Mouse (Mus musculus) embryonic fibroblast, embryonic 13.5 days (primary cell): ENCODE measurements at regions not wholly inside any gene's neighbourhood (a gene's known extent, or its start where the extent isn't known, plus 50 kb on each side); places are given as distances from the start of the nearest gene placed in this dataset.

Experiments
- H3K27ac ChIP-seq: 2 replicates; pipeline ENCODE4 v1.5.1; 2012; ENCODE audit warnings: low read length, control low read depth, inconsistent platforms; ENCODE audit not compliant: insufficient read depth
- H3K4me1 ChIP-seq: 2 replicates; pipeline ENCODE4 v1.6.1; 2011; ENCODE audit warnings: low read length; ENCODE audit not compliant: control insufficient read depth, insufficient read depth
- H3K4me3 ChIP-seq: 2 replicates; pipeline ENCODE4 v1.5.1; 2011; ENCODE audit warnings: mild to moderate bottlenecking, control low read depth, low read length; ENCODE audit not compliant: insufficient read depth
- CTCF ChIP-seq: IDR thresholded peaks from 2 replicates; pipeline ENCODE4 v1.5.1; 2011; ENCODE audit warnings: mild to moderate bottlenecking, control low read depth, low read length, moderate library complexity, borderline replicate concordance; ENCODE audit not compliant: insufficient read depth
- POLR2A ChIP-seq: IDR thresholded peaks from 2 replicates; pipeline ENCODE4 v1.6.1; 2011; ENCODE audit warnings: low read depth, mild to moderate bottlenecking, control low read depth, low read length, moderate library complexity

DNA sequence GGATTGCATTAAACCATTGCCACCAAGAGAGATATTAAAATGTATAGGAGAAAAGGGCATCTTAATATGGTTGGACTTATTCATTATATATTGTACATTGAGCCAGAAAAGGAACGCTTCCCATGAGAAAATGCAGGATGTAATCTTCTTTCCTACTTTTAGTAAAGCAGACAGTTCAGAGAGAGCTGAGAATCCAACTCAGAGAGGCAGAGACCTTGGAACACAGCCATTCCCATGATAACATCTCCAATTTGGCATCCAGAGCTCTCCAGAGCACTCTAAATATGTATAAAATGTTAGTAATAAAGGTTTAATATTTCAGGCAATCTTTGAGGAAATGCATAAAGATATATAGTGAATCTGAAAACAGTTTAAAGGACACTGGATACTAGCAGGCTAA is 199.3 kb upstream of the Asb5 start:
- H3K27ac ChIP-seq, result no peak overlapping the region
- no peak for TF ChIP-seq CTCF
- no peak overlapping the region for H3K4me3 ChIP-seq
- H3K4me1 ChIP-seq, result no peaks in the 10 kb centered on the region

DNA sequence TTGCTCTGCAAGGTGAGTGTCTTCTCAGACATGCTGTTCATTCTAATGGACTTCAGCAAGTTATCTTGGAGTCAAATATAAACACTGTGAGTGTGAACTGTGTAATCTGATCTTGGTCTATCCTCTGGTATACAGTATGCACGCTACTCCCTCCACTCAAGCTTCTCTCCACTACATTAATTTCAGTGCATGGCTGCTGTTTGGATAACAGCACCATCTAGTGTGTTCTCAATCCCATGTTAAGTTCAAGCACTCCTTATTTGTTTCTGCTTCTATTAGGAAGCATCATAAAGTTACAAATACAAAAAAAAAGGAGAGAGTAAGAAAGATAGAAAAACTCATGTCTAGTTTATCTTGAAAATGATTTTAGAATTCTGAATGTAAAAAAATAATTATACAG is 197.5 kb upstream of the Asb5 start:
- no peak for TF ChIP-seq POLR2A
- no peak for TF ChIP-seq CTCF
- Histone ChIP-seq H3K27ac (no peak overlapping the region), H3K4me1 (no peaks in the 10 kb centered on the region)

DNA sequence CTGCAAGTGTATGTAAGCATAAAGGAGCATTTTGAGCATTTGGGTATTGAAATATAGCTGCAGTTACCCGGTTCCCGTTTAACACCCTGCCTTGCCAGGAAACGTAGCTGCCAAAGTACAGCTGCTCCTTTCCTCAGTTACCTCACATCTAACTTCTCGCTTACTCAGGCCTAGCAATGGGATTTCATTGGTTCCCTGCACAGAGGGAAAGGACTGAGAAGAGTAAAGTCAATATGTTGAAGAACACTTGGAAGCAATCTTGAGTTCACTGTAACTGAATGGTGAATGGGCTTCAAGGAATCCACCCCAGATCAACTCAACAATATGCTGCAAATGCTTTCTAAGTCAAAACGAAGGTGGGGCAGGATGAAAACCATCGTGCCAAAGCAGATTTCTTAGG is 178.3 kb upstream of the Asb5 start:
- Histone ChIP-seq H3K4me1 (no peaks in the 10 kb centered on the region), H3K4me3 (no peak overlapping the region), H3K27ac (no peak overlapping the region)
- no peak for TF ChIP-seq POLR2A
- no peak for TF ChIP-seq CTCF

More for the DNA sequence above, 197.5 kb upstream of the Asb5 start:
- no peak overlapping the region for H3K4me3 ChIP-seq

DNA sequence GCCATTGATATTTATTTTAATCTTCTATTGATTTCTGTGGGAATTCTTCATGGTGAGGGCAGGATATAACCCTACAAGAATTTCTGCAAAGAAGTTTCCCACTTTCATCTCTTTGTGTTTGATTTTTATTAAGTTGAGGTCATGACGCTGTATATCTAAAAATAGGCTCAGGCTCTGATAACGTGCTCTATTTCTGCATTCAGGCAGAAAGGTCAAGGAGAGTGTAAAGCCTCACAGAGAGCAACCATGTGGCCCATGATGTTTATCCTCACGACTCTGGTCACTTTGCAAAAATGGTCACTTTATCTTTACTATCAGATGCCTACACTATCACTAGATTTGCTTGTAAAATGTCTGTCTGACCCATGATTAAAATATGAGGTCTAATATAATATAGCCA is 167.7 kb upstream of the Asb5 start:
- Histone ChIP-seq H3K4me1 (no peaks in the 10 kb centered on the region), H3K4me3 (no peak overlapping the region), H3K27ac (no peak overlapping the region)
- TF ChIP-seq CTCF (no peak), POLR2A (no peak)

DNA sequence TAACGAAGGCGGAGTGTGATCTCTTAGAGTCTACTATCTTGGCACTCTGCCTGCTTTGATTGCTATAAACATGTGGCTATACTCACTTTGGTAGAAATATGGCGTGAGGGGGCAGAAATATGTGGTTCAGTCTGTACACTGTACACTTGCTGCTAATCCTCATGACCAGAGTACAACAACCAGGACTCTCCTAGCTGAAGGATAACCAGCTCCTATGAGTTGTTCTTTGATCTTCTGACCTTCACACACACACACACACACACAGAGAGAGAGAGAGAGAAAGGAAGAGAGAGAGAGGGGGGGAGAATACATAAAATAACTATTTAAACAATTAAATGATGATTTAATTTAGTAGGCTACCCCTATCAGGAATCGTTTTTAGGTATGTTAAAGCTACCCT is 158.9 kb upstream of the Asb5 start:
- H3K4me3 ChIP-seq, result no peak overlapping the region
- H3K27ac ChIP-seq, result no peak overlapping the region
- no peaks in the 10 kb centered on the region for H3K4me1 ChIP-seq
- no peak for TF ChIP-seq POLR2A
- TF ChIP-seq CTCF, result no peak

DNA sequence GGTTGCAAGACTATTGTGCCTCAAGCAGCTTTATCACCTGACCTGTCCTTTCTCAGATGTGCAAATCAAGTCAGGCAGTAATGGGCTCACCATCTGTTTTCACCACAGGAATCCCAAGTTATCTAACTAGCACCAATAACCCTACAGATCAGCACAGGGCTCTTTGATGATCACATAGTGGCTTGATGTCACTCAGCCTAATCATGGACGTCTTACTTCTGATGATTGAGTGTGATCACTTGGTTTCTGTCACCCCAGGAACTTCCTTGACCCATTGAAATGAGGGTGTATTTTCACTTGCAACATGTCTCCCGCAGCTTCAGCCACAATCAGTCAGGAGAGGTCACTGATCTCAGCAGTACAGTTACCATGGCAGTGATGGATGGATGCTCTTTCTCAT is 158.3 kb upstream of the Asb5 start:
- no peak for TF ChIP-seq POLR2A
- TF ChIP-seq CTCF, result no peak
- no peak overlapping the region for H3K27ac ChIP-seq
- no peaks in the 10 kb centered on the region for H3K4me1 ChIP-seq
- no peak overlapping the region for H3K4me3 ChIP-seq

DNA sequence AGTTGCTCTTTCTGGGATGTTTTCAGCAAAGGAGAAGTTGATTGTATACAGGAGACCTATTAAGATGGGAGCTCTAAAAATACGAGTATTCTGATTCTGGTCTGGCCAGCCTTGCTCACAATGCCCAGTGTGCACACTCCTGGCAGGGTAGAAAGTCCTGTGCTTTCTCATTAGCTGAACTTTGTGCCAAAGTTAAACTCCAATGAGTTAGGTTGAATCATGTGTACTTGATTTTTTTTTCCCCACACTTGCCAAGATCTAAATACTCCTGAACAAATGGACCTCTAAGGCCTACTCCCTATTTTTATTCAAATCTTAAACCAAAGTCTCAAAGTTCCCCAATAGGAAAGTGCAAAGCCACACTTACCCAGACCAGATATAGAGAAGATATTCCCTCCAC is 156.5 kb upstream of the Asb5 start:
- Histone ChIP-seq H3K4me1 (no peaks in the 10 kb centered on the region), H3K27ac (no peak overlapping the region), H3K4me3 (no peak overlapping the region)
- TF ChIP-seq CTCF (no peak), POLR2A (no peak)

DNA sequence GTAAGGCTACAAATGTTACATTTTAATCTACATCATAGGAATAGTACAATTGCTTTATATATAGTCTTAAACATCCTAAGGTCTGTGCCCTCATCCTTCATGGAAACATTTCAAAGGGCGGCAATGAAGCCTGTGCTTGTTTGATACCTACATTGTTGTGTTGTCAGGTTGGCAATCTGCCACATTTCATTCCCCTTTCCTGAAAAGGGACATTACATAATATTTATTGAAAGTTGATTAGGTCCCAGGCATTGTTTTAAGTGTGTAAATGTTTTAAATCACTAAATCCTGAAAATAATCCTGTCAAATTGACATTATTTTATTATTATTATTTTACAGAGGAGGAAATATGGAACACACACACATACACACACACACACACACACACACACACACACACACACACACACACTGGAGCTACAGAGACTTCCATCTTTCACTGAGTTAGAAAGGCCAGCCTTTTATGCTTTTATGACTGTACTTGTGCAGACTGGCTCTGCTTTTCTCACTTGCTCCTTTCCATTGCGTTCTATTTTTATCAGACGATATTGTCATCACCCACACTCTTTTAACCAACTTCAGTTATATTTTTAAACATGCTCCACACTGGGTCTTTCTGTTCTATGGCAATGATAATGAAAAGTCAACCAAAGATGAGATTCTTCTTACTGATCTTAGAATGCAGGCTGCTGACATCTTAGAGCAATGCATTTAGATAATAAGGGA is 153.8 kb upstream of the Asb5 start:
- H3K27ac ChIP-seq, result no peak overlapping the region
- no peak overlapping the region for H3K4me3 ChIP-seq
- H3K4me1 ChIP-seq, result no peaks in the 10 kb centered on the region
- no peak for TF ChIP-seq CTCF
- TF ChIP-seq POLR2A, result no peak

DNA sequence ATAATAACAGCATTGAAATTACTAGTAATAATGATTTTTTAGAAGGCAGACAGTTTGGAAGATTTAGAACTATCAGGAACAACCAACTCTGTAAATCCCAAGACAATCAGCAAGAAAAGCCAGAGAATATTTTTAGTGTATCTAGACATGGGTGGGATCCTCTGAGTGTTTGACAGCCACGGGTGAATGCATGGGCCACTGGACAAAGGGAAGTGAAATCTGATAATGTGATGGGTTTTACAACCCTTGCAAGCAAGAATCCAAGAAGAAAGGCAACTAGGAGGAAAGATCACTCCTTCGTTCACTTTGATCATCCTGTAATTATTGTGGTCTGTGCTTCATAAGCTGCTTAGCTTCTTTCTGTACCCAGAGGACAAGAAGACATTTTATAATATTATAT is 149.2 kb upstream of the Asb5 start:
- TF ChIP-seq CTCF (no peak), POLR2A (no peak)
- no peaks in the 10 kb centered on the region for H3K4me1 ChIP-seq
- no peak overlapping the region for H3K27ac ChIP-seq
- H3K4me3 ChIP-seq, result no peak overlapping the region

DNA sequence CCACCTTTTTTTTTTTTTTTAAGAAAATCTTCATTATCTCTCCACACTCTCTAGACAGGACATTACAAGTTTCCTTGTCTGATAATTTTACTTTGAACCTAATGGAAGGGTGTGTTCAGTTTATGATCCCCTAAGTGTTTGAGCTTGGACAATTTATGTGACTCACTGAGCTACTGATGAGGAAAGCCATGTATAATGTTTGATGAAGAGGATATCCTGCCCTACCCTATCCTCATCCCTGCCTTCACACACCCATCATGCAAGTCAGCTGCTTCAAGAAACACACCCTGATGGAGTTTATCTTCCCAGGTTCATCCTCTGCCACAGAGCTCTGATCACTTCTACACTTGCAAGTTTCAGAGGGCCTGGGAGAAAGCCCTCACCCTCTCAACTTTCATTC is 136.5 kb upstream of the Asb5 start:
- TF ChIP-seq POLR2A (no peak), CTCF (no peak)
- Histone ChIP-seq H3K27ac (no peak overlapping the region), H3K4me1 (no peaks in the 10 kb centered on the region), H3K4me3 (no peak overlapping the region)
